Mouse (Mus musculus): ENCODE measurements at regions not wholly inside any gene's neighbourhood (a gene's known extent, or its start where the extent isn't known, plus 50 kb on each side); places are given as distances from the start of the nearest gene placed in this dataset.

DNA sequence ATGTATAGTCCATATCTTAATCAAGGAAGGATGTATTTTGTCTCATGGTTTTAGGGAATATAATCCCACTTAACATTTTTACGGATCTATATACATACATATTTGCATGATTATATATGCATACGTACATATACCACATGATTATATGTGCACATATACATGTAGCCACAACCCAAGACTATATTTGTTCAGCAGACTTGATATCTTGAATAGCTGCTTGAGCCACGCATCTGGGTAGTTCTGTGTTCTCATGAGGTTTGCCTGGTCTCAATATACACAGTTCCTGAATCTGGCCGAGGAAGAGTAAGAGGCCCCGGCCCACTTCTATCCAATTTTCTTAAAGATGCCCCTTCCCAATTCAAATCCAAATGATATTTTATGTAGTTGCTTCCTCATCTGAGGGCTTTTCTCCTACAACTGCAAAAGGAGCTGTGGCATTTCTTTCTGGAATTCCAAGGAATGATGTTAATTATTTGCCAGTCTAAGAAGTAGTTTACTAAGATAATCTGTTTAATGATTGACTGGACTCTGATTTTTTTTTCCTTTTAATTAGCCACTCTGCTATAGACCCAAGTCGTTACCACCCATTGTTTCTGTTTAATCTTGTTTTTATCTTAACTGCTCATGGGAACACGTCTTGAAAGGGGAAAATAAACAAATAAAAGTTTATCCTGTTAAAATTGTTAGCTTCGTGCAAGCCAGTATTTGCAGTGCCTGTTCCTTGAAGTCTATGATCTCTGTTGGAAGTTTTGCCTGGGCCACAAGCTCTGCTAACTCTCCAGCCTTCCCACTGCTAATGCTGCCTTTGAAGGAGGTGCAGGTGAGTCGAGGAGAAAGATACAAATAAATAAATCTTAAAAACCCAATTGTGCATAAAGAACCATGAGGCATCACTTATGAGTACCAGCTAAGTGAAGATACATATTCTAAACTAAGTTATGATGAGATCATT is 112.9 kb upstream of the Kitl start:
- H3K4me3 ChIP-seq (replicated peaks; ENCODE audit: low read length), result no peak overlapping the region
- no peaks in the 10 kb centered on the region for H3K9me3 ChIP-seq (ENCODE audit: control insufficient read depth, low read length)
- no peaks in the 10 kb centered on the region for H3K27me3 ChIP-seq (ENCODE audit: control insufficient read depth, insufficient read depth, low read length)
- no peaks in the 10 kb centered on the region for H3K4me1 ChIP-seq (ENCODE audit: control insufficient read depth, insufficient read depth, low read length)
- H3K36me3 ChIP-seq (ENCODE audit: control insufficient read depth, insufficient read depth, low read length), result no peaks in the 10 kb centered on the region
- no peak overlapping the region for H3K4me2 ChIP-seq (replicated peaks; ENCODE audit: low read depth, low read length, severe bottlenecking)
- H3K27ac ChIP-seq (replicated peaks; ENCODE audit: low read depth, low read length), result no peak overlapping the region
- no peak for ATAC-seq (ENCODE audit: low FRiP score, low read depth)
- DNase-seq (ENCODE audit: low spot score), result no peak
- WGBS, result 61% methylated on average over 9 of the region's 9 CpGs
- TF ChIP-seq POLR2A (IDR thresholded peaks at IDR 0.05; ENCODE audit: borderline replicate concordance, extremely low read depth, insufficient read depth, insufficient read length), result no peak
- no peak overlapping the region for H3K9ac ChIP-seq (ENCODE audit: low read depth, low read length, severe bottlenecking)

- H3K27ac ChIP-seq (replicated peaks; ENCODE audit: low read depth, low read length), result no peak overlapping the region
- H3K27me3 ChIP-seq (ENCODE audit: control insufficient read depth, insufficient read depth, low read length), result no peaks in the 10 kb centered on the region
Observed at GRCm38 (mm10) chr10:99900955-99901835, 114.2 kb upstream of the Kitl start.

DNA sequence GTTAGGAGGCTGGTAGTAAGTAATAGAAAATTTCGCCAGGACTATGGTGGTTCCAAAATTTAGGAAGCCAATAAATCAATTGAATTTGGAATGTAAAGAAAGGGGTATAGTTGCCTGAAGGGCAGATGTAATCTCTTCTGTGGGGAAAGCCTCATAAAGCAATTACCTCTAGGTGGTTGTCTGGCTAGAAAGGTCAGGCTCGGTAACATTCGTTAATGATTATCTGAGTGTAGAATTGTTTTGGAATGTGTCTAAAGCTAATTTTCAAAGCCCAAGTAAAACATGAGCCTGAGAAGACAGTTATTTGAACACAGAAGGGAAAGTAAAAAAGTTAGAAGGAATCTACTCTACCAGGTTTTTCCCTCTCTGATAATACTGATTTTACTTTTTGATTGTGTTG is 121.4 kb upstream of the Kitl start:
- H3K36me3 ChIP-seq (ENCODE audit: control insufficient read depth, insufficient read depth, low read length), result no peaks in the 10 kb centered on the region
- H3K4me2 ChIP-seq (replicated peaks; ENCODE audit: low read depth, low read length, severe bottlenecking), result no peak overlapping the region
- WGBS, result 11% methylated on average over 3 of the region's 3 CpGs
- H3K9me3 ChIP-seq (ENCODE audit: control insufficient read depth, low read length), result no peaks in the 10 kb centered on the region
- H3K4me1 ChIP-seq (ENCODE audit: control insufficient read depth, insufficient read depth, low read length), result no peaks in the 10 kb centered on the region
- no peak for DNase-seq (ENCODE audit: low spot score)
- H3K9ac ChIP-seq (ENCODE audit: low read depth, low read length, severe bottlenecking), result no peak overlapping the region
- no peak overlapping the region for H3K27ac ChIP-seq (replicated peaks; ENCODE audit: low read depth, low read length)
- TF ChIP-seq POLR2A (IDR thresholded peaks at IDR 0.05; ENCODE audit: borderline replicate concordance, extremely low read depth, insufficient read depth, insufficient read length), result no peak
- H3K4me3 ChIP-seq (replicated peaks; ENCODE audit: low read length), result no peak overlapping the region
- no peaks in the 10 kb centered on the region for H3K27me3 ChIP-seq (ENCODE audit: control insufficient read depth, insufficient read depth, low read length)
- ATAC-seq (ENCODE audit: low FRiP score, low read depth), result no peak

More at GRCm38 (mm10) chr10:99900955-99901835, 114.2 kb upstream of the Kitl start:
- Histone ChIP-seq H3K9ac (ENCODE audit: low read depth, low read length, severe bottlenecking) (no peak overlapping the region), H3K9me3 (ENCODE audit: control insufficient read depth, low read length) (no peaks in the 10 kb centered on the region), H3K4me2 (replicated peaks; ENCODE audit: low read depth, low read length, severe bottlenecking) (no peak overlapping the region), H3K4me1 (ENCODE audit: control insufficient read depth, insufficient read depth, low read length) (no peaks in the 10 kb centered on the region), H3K36me3 (ENCODE audit: control insufficient read depth, insufficient read depth, low read length) (no peaks in the 10 kb centered on the region), H3K4me3 (replicated peaks; ENCODE audit: low read length) (no peak overlapping the region)
- no peak for DNase-seq (ENCODE audit: low spot score)
- WGBS, result 84% methylated on average over 8 of the region's 8 CpGs
- TF ChIP-seq POLR2A (IDR thresholded peaks at IDR 0.05; ENCODE audit: borderline replicate concordance, extremely low read depth, insufficient read depth, insufficient read length), result no peak
- no peak for ATAC-seq (ENCODE audit: low FRiP score, low read depth)

DNA sequence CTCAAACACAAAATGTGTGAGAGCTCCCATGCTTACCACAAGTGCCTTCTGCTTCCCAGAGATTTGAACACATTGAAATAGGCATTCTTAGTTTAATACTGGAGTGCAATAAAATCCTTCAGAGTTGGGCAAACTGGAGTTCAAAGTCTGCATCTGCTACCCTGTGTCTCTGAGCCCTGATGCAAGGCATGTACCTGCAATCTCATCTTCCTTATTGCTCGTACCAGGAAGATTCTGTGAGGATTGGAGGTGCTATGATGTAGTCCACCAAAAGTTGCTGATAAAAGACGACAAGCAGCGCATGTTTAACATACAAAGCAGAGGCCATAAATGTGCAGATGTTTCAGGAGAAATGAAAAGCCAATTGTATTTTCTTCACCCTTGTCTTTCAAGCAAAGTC is 123.5 kb upstream of the Kitl start:
- Histone ChIP-seq H3K4me2 (replicated peaks; ENCODE audit: low read depth, low read length, severe bottlenecking) (no peak overlapping the region), H3K9ac (ENCODE audit: low read depth, low read length, severe bottlenecking) (no peak overlapping the region), H3K27me3 (ENCODE audit: control insufficient read depth, insufficient read depth, low read length) (no peaks in the 10 kb centered on the region), H3K9me3 (ENCODE audit: control insufficient read depth, low read length) (no peaks in the 10 kb centered on the region), H3K4me3 (replicated peaks; ENCODE audit: low read length) (no peak overlapping the region), H3K4me1 (ENCODE audit: control insufficient read depth, insufficient read depth, low read length) (no peaks in the 10 kb centered on the region), H3K27ac (replicated peaks; ENCODE audit: low read depth, low read length) (no peak overlapping the region), H3K36me3 (ENCODE audit: control insufficient read depth, insufficient read depth, low read length) (no peaks in the 10 kb centered on the region)
- DNase-seq (ENCODE audit: low spot score) (no peak), ATAC-seq (ENCODE audit: low FRiP score, low read depth) (no peak)
- no peak for TF ChIP-seq POLR2A (IDR thresholded peaks at IDR 0.05; ENCODE audit: borderline replicate concordance, extremely low read depth, insufficient read depth, insufficient read length)
- WGBS, result 77% methylated on average over 3 of the region's 3 CpGs

DNA sequence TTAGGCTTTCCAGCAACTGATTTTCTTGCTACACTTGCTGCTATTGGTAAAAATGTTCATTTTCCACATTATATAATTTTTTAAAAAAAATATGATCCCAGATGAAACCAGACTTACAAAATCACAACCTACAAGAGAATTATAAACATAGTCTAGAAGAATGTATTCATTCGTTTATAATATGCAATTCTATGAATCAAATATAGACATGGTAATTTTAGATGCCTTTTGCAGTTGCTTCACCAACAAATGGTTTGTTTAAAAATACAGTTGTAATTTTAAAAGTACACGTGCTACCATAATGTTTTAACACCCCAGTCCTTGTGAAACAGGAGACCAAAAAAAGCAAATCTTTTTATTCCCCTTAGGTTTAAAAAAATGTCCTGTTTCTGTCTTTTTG is 122.4 kb upstream of the Csl start:
- DNase-seq (ENCODE audit: low spot score) (no peak), ATAC-seq (ENCODE audit: low FRiP score, low read depth) (no peak)
- Histone ChIP-seq H3K4me1 (ENCODE audit: control insufficient read depth, insufficient read depth, low read length) (no peaks in the 10 kb centered on the region), H3K4me3 (replicated peaks; ENCODE audit: low read length) (no peak overlapping the region), H3K9me3 (ENCODE audit: control insufficient read depth, low read length) (no peaks in the 10 kb centered on the region), H3K36me3 (ENCODE audit: control insufficient read depth, insufficient read depth, low read length) (no peaks in the 10 kb centered on the region), H3K27me3 (ENCODE audit: control insufficient read depth, insufficient read depth, low read length) (no peaks in the 10 kb centered on the region), H3K4me2 (replicated peaks; ENCODE audit: low read depth, low read length, severe bottlenecking) (no peak overlapping the region), H3K27ac (replicated peaks; ENCODE audit: low read depth, low read length) (no peak overlapping the region), H3K9ac (ENCODE audit: low read depth, low read length, severe bottlenecking) (no peak overlapping the region)
- no peak for TF ChIP-seq POLR2A (IDR thresholded peaks at IDR 0.05; ENCODE audit: borderline replicate concordance, extremely low read depth, insufficient read depth, insufficient read length)
- 69% methylated on average over 2 of the region's 2 CpGs for WGBS
